Mouse (Mus musculus) megakaryocyte-erythroid progenitor cell, adult 5-6 weeks (primary cell): Measurements from ENCODE around the gene Sept4. TPM values are rescaled to one million over a fixed set of nuclear protein-coding genes. Genes with fewer than 3 reads are reported as not detected.

Experiments
- ATAC-seq: replicated peaks from 2 replicates; pipeline ENCODE4 v1.8.0; 2016; ENCODE audit warnings: mild to moderate bottlenecking, inconsistent platforms; ENCODE audit not compliant: severe bottlenecking, poor library complexity, low FRiP score, low TSS enrichment
- total RNA-seq, 2 experiments: library from RNA; stranded (forward) in 1 of 2; stranded (reverse) in 1 of 2; fragments of 200-1000, 215-1000 nt in 1 of 2; fragments of >200 nt in 1 of 2; fragmentation: Nextera tagmentation in 1 of 2; gene quantifications; 2 replicates each; pipeline ENCODE4 v1.2.3; 2014 to 2017

Sept4 gene
- total RNA-seq, 2 experiments from 2014 or later: 21.6 to 24.5 TPM

DNA sequence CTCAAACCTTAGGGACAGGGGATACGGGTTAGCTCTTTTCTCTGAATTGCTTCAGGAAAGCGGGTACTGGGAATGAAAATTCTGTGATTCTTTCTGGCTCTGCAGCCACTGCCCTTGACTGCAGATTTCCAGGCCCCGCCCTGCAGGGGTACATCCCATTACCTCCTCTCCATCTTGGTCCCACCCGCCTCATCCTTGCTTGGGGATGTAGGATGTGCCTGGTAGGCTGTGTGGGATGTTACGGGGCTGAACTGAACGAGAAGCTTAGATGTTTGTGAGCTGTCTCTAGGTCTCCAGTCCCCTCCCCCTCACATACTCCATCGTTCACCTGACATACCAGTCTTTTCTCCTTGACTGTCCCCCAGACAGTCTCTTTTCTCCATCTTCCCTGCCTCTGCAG lies 27.3 kb downstream of the Sept4 start:
- no peak for ATAC-seq

DNA sequence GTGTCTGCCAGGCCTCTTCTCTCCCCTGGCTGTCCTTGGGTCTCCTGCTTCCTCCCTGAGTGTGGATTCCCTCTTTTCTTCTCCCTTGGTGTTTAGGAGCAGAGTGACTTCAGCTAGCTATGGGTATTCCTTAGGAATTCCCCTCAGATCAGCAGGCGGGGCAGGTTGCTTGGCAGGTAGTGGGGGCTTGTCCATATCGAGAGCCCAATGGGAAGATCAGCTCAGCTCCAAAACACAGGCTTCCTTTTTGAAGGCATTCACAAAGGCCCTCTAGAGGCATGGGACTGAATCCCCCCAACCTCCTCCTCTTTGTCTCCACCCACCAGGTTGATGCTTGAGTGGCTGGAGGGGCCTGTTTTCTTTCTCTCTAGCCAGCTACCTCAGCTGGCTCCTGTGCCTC lies 27.8 kb downstream of the Sept4 start:
- ATAC-seq: no peak

DNA sequence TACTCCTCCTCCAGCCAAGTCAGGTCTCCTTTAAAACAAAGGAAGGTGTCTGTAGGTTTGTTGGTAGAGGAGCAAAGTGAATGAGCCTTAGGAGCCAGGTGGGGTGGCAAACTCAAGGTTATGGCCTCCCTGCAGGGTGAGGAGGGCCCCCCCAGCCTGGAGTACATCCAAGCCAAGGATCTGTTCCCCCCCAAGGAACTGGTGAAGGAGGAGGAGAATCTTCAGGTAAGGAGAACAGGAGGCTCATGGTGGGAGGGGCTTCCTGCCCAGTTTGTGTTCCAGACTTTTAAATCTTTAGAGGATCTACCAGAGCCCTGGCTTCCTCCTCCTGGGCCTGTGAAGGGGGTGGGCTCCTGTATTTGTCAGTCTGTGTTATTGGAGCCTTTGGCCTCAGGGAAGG lies 28.4 kb downstream of the Sept4 start:
- no peak for ATAC-seq

DNA sequence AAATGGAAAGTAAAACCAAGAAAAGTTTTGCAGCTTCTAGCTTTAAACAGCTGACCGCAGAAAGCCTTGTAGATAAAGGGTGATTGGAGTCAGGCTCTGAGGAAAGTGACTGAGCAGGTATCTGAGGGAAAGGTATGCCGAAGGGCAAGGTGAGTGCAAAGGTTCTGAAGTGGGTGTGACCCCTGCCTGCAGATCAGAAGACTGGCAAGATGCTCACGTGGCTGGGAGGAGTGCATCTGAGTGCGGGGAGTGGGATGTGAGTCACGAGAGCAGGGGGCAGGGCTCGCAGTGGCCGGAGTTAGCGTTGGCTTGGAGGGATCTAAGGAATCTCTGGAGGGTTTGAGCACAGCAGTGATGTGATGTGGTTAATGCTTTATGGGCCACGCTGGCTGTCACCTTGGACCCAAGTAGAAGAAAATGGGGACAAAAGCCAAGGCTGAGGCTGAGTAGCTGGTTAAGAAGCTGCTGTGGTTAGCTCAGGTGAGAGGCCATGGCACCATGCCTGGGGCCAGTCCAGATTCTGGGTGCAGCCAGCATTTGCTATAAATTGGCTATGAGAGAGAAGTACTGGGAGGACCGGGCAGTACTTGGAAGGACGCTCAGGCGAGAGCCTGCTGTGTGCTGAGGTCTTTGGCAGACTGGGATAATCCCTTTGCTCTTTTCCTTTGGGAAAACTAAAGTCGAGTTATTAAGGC lies 30.8 kb downstream of the Sept4 start:
- no peak for ATAC-seq

DNA sequence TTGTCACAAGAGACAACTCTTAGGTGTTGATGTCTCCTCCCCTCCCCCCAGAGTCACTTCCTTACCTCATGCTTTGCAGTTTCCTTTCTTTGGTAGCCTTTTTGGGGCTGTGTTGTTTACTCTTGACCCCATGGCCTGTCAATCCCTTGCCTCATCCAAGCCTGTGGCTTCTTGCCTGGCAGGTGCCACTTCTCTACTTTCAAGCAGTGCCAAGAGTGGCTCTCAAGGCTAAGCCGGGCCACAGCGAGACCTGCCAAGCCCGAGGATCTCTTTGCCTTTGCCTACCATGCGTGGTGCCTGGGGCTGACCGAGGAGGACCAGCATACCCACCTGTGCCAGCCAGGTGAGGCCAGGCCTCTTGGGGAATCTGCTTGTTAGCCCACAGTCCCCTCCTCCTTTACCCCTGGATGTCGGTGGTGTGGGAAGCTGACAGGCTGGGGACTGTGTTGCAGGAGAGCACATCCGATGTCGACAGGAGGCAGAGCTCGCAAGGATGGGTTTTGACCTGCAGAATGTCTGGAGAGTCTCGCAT lies 31.7 kb downstream of the Sept4 start:
- ATAC-seq: no peak

DNA sequence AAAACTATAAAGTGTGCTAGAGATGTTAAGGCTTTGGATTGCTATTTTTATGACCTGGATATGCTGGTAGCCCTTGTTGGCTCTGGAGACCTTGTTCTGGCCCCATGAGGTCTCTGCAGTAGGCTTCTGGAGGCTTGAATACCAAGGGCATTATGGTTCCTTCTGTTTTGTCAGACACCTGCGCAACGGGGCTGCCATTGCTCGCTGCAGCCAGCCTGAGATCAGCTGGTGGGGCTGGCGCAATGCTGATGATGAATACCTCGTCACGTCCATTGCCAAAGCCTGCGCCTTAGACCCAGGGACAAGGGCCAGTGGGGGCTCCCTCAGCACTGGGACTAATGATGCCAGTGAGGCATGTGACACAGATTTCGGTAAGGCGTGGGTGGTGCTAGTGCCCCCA lies 33.5 kb downstream of the Sept4 start:
- ATAC-seq: no peak

DNA sequence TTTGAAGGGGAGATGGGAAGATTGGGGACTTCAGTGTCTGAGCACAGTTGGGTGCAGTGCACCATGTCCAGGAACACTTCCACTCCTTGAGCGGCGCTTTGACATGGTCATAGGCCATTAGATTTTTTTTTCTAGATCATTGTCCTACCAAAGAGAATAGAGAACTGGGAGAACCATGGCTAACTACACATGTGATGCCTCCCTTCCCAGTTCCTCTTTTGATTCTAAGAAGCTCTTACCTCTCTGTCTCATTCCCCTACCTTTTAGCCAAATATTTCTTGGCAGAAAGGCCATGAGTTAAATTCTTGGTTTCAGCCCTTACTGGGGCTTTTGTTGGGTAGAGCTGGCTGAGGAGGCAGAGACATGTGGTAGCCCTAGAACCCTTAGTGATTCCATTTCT lies 34.9 kb downstream of the Sept4 start:
- no peak for ATAC-seq

DNA sequence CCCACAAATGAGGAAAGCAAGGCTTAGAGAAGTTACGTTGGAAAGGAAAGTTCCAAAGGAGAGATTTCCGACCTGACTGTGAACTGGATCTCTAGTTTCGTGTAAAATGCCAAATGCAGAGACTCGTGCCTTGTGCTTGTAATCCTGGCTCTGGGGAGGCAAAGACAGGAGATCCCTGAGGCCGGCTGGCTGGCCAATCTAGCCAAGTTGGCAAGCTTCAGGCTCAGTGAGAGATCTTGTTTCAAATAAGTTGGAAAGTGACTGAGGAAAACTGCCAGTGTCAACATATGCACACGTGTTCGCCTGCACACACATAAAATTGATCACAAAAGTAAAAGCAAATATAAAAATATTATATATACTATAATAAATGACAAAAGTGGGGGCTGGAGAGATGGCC lies 40.6 kb downstream of the Sept4 start:
- no peak for ATAC-seq

DNA sequence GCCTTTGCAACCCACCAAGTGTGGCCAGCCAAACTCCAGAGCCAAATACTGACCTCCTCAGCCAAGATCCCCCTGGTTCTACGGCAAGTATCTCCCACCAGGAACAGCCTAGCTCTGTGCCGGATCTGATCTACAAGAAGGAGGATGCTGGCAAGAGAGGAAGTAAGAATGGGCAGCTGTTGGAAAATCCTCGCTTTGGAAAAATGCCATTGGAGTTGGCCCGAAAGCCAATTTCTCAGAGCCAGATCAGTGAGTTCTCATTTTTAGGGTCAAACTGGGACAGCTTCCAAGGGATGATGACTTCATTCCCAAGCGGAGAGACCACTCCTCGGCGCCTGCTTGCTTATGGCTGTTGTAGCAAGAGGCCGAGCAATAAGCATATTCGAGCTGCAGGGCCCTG lies 42.8 kb downstream of the Sept4 start:
- ATAC-seq: no peak

DNA sequence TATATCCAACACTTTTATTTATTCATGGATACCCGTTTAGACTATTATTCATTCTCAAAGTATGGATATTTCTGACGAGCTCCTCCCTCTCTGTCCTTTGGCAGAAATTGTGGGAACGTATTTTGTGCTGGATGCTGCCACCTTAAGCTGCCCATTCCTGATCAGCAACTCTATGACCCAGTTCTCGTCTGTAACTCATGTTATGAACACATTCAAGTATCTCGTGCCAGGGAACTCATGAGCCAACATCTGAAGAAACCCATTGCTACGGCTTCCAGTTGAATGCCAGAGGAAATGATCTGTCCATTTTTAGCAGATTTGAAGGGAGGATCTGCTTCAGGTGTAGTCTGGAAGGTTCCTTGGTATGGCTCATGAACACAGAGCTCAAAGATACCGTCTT lies 45.3 kb downstream of the Sept4 start:
- ATAC-seq: no peak

DNA sequence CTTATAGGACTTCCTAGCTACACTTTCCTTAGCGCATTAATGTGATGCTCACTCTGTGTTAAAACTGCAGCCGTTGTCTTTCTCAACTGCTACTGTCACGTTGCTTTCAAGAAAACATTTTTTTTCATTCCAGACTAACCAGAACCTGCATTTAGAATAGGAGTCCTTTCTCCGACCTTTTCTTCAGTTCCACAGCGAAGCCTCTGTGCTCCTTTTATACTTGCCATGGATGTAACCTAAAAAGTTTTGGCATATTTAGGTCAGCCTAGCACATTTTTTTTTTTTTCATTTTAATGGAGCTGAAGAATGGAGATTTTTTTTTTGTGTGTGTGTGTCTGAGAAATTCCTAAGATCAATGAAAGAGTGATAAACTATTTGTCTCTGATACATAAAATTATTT lies 46.8 kb downstream of the Sept4 start:
- no peak for ATAC-seq

DNA sequence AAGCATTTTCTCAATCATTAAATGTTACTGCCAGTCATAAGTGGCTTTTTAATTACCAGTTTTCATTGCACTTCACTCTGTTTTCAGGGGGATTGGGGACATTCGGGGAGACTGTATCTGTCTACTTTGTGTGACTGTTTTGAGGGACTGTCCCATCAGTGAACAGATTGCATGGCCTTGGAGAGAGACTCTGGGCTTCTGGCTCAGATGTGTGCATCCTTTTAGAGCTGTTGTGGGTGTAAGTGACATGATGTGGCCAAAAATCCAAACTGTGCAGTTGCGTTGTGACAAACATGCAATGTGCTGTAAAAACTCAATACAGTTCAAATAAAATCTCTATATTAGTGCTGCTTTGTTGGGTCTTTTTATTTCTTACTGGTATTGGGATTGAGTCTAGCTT lies 47.2 kb downstream of the Sept4 start:
- ATAC-seq: no peak

DNA sequence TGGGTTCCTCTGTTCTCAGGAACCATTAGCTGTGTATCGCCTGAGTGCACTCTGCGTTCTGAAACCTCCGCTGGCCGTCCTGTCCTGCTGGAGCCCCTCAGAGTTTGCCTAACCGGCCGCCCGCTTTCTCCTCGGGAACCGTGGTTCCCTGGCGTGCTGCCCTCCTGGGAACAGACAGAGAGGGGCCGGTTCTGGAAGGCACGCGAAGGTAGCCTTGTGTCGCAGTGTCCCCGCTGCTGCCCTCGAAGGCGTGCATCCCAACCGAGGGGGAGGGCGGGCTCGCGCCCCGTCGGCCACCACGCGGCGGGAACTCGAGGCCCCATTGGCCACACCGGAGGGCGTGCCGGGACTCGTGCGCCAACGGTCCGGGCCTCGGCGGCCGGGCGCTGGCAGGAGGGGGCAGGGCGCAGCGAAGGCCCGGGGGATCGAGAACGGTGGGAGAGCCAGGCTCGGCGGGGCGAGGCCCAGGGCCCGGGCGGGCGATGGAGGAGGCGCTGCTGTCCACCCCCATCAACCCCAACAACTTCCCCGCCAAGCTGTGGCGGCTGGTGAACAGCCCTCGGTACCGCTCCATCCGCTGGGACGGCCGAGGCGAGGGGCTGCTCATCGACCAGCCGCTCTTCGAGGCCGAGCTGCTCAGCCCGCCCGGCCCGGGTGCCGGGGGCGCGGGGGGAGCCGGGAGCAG lies 48.2 kb downstream of the Sept4 start, which contains the start of gene Hsf5:
Gene Hsf5 (plus strand): TSS at position 375 of the 685 bp plus-strand sequence.
- no peak for ATAC-seq

DNA sequence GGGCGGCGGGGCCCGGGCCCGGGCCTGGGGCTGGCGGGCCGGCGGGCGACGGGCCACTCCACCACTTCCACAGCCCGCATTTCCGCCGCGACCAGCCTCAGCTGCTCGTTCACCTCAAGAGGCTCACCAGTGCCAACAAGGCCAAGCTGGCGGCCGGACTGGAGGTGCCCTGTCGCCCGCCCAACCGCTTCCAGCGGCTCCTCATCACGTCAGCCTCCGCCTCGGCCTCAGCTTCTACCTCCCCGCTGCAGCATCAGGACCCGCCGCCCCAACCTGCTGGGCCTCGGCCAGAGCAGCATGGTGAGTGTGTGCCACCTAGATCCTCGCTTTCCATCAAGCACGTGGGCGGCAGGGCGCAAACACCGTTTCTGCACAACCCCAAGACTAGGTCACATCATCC lies 48.9 kb downstream of the Sept4 start:
- ATAC-seq: no peak

DNA sequence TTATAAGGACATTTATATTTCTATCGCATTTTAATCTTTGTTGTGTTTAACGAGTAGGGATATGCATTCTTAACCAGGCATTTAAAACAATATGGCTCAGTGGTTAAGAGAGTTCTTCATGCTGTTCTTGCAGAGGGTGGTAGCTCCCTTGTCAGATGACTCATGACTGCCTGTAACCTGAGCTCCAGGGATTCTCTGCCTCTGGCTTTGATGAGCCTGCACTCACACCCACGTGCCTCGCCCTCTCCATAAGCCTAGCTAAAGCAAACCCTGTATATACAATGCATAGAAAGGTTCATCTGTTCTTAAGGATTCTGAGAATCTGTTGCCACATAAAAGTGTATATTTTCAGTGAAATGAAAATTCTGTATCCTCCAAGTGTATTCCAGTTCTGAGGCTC lies 54.5 kb downstream of the Sept4 start:
- ATAC-seq: no peak

DNA sequence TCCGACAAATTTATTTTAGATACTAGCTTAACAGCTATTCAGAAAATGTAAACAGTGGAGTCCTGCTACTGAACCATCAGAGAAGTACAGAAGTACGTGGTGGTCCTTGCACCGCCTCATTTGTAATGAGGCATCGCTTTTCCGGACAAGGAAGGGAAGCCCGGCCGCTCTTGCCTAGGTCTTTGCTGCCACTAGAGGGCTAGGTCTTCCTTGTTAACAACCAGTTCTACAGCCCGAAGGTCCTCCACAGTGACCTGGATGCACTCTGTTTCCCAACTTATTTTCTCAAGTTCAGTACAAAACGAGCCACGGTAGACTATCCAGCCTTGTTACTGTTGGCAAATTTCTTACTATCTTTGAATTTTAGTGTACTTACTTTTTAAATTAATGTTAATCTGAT lies 61.2 kb downstream of the Sept4 start:
- peak; percentile 79 for ATAC-seq

DNA sequence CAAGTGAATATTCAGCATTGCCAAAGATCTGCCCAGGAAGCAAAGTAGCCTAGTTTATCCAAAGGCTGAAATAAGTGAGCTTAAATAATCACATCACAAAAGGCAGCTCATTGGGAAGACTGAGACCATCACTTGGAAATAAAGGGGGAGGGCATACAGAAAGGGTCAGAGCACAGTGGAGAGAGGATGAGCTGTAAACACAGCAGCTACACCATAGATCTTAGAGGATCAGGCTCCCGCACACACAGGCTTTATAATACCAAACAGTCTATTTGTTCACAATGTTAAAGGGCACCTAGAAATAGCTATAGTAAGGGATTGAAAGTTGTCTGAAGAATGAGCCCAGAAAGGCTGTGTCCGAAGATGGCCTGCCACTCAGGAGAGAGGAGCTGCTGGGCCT lies 70.1 kb downstream of the Sept4 start:
- peak; percentile 6; the same call in 1 of the 2 replicates for ATAC-seq

DNA sequence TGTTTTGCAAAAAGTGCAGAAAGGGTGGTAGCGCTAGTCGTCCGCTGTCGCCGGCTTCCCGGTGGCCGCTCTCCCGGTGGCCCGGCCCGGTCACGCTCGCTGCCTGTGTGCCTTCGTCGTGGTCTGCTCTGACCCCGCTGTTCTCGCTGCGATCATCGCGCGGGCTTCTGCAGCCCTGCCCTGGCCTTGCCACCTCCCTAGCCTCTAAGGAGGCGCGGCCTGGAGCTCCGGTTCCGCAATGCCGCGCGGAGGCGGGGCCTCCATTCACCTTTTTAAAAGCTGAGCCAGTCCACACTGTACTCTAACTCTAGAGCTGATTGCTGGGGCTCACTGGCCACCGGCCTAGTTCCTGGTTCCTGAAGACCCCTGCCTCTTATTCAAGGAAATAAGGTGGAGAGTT lies 70.5 kb downstream of the Sept4 start:
- ATAC-seq: peak; percentile 98
